Mouse (Mus musculus) small intestine, adult 2 months (tissue): ENCODE results near the gene Clybl. TPM values are rescaled to one million over a fixed set of nuclear protein-coding genes. Genes with fewer than 3 reads are reported as not detected.

ENCODE experiments used
- H3K27ac ChIP-seq: fragments of 200-500 bp; 2 replicates; pipeline ENCODE4 v1.5.1; 2012; ENCODE audit warnings: low read depth, low read length, control low read depth, inconsistent platforms; ENCODE audit not compliant: insufficient read depth
- H3K27me3 ChIP-seq: fragments of 200-500 bp; 2 replicates; pipeline ENCODE4 v1.6.1; 2012; ENCODE audit warnings: mild to moderate bottlenecking, moderate library complexity, low read length, inconsistent platforms; ENCODE audit not compliant: control insufficient read depth, insufficient read depth
- H3K36me3 ChIP-seq: fragments of 200-500 bp; 2 replicates; pipeline ENCODE4 v1.6.1; 2012; ENCODE audit warnings: mild to moderate bottlenecking, low read length, control low read depth, inconsistent platforms; ENCODE audit not compliant: control insufficient read depth, insufficient read depth
- H3K4me1 ChIP-seq: fragments of 200-500 bp; 2 replicates; pipeline ENCODE4 v1.6.1; 2012; ENCODE audit warnings: low read length, inconsistent platforms, mixed read lengths; ENCODE audit not compliant: control insufficient read depth, insufficient read depth, insufficient read length
- H3K4me3 ChIP-seq: fragments of 200-500 bp; 2 replicates; pipeline ENCODE4 v1.5.1; 2012; ENCODE audit warnings: low read depth, mild to moderate bottlenecking, control low read depth, inconsistent platforms, low read length, moderate library complexity
- CTCF ChIP-seq: fragments of 200-500 bp; IDR thresholded peaks from 2 replicates; pipeline ENCODE4 v1.5.1; 2012; ENCODE audit warnings: low read depth, mild to moderate bottlenecking, control low read depth, inconsistent platforms, low read length, moderate library complexity, mixed read lengths; ENCODE audit not compliant: insufficient replicate concordance, insufficient read length; ENCODE audit errors: extremely low read depth
- POLR2A ChIP-seq: fragments of 200-500 bp; IDR thresholded peaks from 2 replicates; pipeline ENCODE4 v1.6.1; 2012; ENCODE audit warnings: low read depth, mild to moderate bottlenecking, control low read depth, inconsistent platforms, low read length, moderate library complexity
- WGBS: fragments of 180-500 bp; shearing (Covaris S2); methylation state at CpG from one replicate; pipeline ENCODE4 v1.1.7; 2018; 5-methylcytosine and 5-hydroxymethylcytosine counted together
- polyA plus RNA-seq: library from polyadenylated mRNA; depleted of rRNA; stranded (reverse); fragments of >200 nt; gene quantifications from 2 replicates; pipeline ENCODE4 v1.2.3, GENCODE M21; 2012

Clybl gene
- polyA plus RNA-seq, 1 experiment, result 3.1 TPM

GRCm38 (mm10) chr14:122228816-122229551 lies 47.5 kb downstream of the Clybl start:
- Histone ChIP-seq H3K4me1 (no peaks in the 10 kb centered on the region), H3K36me3 (no peaks in the 10 kb centered on the region), H3K4me3 (no peak overlapping the region), H3K27ac (no peak overlapping the region), H3K27me3 (no peaks in the 10 kb centered on the region)
- WGBS, result 72% methylated on average over 23 of the region's 23 CpGs
- no peak for TF ChIP-seq CTCF
- TF ChIP-seq POLR2A, result no peak

- 90% methylated on average over 5 of the region's 5 CpGs for WGBS
These were observed 48.5 kb downstream of the Clybl start for GRCm38 (mm10) chr14:122229988-122230387.

GRCm38 (mm10) chr14:122230621-122231025 lies 49.1 kb downstream of the Clybl start:
- Histone ChIP-seq H3K4me3 (no peak overlapping the region), H3K27me3 (no peaks in the 10 kb centered on the region), H3K27ac (no peak overlapping the region), H3K36me3 (no peaks in the 10 kb centered on the region), H3K4me1 (no peaks in the 10 kb centered on the region)
- TF ChIP-seq POLR2A (no peak), CTCF (no peak)
- WGBS, result 76% methylated on average over 14 of the region's 14 CpGs

More at GRCm38 (mm10) chr14:122229988-122230387, 48.5 kb downstream of the Clybl start:
- H3K4me1 ChIP-seq, result no peaks in the 10 kb centered on the region
- no peak overlapping the region for H3K4me3 ChIP-seq
- TF ChIP-seq POLR2A, result no peak
- TF ChIP-seq CTCF, result no peak
- no peaks in the 10 kb centered on the region for H3K36me3 ChIP-seq
- no peaks in the 10 kb centered on the region for H3K27me3 ChIP-seq
- H3K27ac ChIP-seq, result no peak overlapping the region

GRCm38 (mm10) chr14:122231073-122231472 lies 49.6 kb downstream of the Clybl start:
- TF ChIP-seq CTCF (no peak), POLR2A (no peak)
- Histone ChIP-seq H3K36me3 (no peaks in the 10 kb centered on the region), H3K27ac (no peak overlapping the region)

GRCm38 (mm10) chr14:122233212-122233714 lies 51.8 kb downstream of the Clybl start:
- H3K27ac ChIP-seq, result no peak overlapping the region
- no peaks in the 10 kb centered on the region for H3K27me3 ChIP-seq
- TF ChIP-seq POLR2A (no peak), CTCF (no peak)
- H3K36me3 ChIP-seq, result no peaks in the 10 kb centered on the region
- H3K4me3 ChIP-seq, result no peak overlapping the region
- no peaks in the 10 kb centered on the region for H3K4me1 ChIP-seq
- WGBS, result 82% methylated on average over 19 of the region's 19 CpGs

More at GRCm38 (mm10) chr14:122231073-122231472, 49.6 kb downstream of the Clybl start:
- Histone ChIP-seq H3K4me1 (no peaks in the 10 kb centered on the region), H3K27me3 (no peaks in the 10 kb centered on the region), H3K4me3 (no peak overlapping the region)
- 90% methylated on average over 10 of the region's 10 CpGs for WGBS

GRCm38 (mm10) chr14:122243874-122244273 lies 62.4 kb downstream of the Clybl start:
- no peaks in the 10 kb centered on the region for H3K36me3 ChIP-seq
- no peak overlapping the region for H3K27ac ChIP-seq
- H3K4me3 ChIP-seq, result no peak overlapping the region
- H3K4me1 ChIP-seq, result no peaks in the 10 kb centered on the region
- TF ChIP-seq POLR2A (no peak), CTCF (no peak)
- no peaks in the 10 kb centered on the region for H3K27me3 ChIP-seq
- WGBS, result 81% methylated on average over 1 of the region's 1 CpGs

- WGBS, result 78% methylated on average over 18 of the region's 18 CpGs
- no peak for TF ChIP-seq POLR2A
- TF ChIP-seq CTCF, result no peak
- Histone ChIP-seq H3K36me3 (no peaks in the 10 kb centered on the region), H3K4me3 (no peak overlapping the region), H3K27me3 (no peaks in the 10 kb centered on the region), H3K4me1 (no peaks in the 10 kb centered on the region), H3K27ac (no peak overlapping the region)
These were observed 65.7 kb downstream of the Clybl start for GRCm38 (mm10) chr14:122246919-122247859.
